Mouse (Mus musculus) bone marrow macrophage, adult 2 months (primary cell): ENCODE results near the gene Coa7. TPM values are rescaled to one million over a fixed set of nuclear protein-coding genes. Genes with fewer than 3 reads are reported as not detected.

ENCODE experiments used
- H3K27ac ChIP-seq: 2 replicates; pipeline ENCODE4 v1.5.1; 2012; ENCODE audit warnings: low read depth, low read length; ENCODE audit not compliant: insufficient read depth
- H3K4me1 ChIP-seq: 2 replicates; pipeline ENCODE4 v1.6.1; 2012; ENCODE audit warnings: low read length; ENCODE audit not compliant: control insufficient read depth, insufficient read depth
- H3K4me3 ChIP-seq: 2 replicates; pipeline ENCODE4 v1.5.1; 2012; ENCODE audit warnings: mild to moderate bottlenecking, low read length, moderate library complexity; ENCODE audit not compliant: insufficient read depth
- CTCF ChIP-seq: IDR thresholded peaks from 2 replicates; pipeline ENCODE4 v1.5.1; 2012; ENCODE audit warnings: low read depth, mild to moderate bottlenecking, low read length, moderate library complexity
- POLR2A ChIP-seq: IDR thresholded peaks from 2 replicates; pipeline ENCODE4 v1.6.1; 2012; ENCODE audit warnings: mild to moderate bottlenecking, low read depth, low read length, borderline replicate concordance
- polyA plus RNA-seq: library from polyadenylated mRNA; stranded (reverse); fragments of >200 nt; gene quantifications from 2 replicates; pipeline ENCODE4 v1.2.4, GENCODE M21; 2012; ENCODE audit not compliant: missing spikeins, insufficient read depth, insufficient read length

The Coa7 gene
- polyA plus RNA-seq, 1 experiment: 7.9 TPM

DNA sequence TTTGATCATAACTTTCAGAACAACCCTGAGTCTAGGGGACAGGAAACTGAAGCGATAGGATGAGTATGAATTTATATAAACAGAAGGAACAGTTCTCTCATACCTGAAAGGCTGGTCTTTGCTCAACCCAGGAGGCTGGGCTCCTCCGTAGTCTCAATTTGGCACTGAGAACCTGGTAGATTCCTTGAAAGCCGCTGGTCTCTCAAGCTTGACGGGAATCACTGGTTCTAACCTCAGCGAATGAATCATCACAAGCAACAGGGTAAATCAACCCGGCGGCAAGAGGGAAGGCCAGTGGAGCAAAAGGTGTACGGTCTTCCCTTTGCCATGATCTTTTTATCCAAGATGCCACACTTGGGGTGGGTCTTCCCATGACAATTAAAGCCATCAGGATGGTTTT is 29.5 kb downstream of the Coa7 start:
- TF ChIP-seq POLR2A: no peak
- no peak for TF ChIP-seq CTCF
- Histone ChIP-seq H3K4me3 (no peak overlapping the region), H3K27ac (no peak overlapping the region), H3K4me1 (no peaks in the 10 kb centered on the region)

- no peaks in the 10 kb centered on the region for H3K4me1 ChIP-seq
- no peak for TF ChIP-seq POLR2A
- TF ChIP-seq CTCF: no peak
- H3K4me3 ChIP-seq: no peak overlapping the region
- no peak overlapping the region for H3K27ac ChIP-seq
Observed at GRCm38 (mm10) chr4:108358498-108358897, 30.6 kb downstream of the Coa7 start.

DNA sequence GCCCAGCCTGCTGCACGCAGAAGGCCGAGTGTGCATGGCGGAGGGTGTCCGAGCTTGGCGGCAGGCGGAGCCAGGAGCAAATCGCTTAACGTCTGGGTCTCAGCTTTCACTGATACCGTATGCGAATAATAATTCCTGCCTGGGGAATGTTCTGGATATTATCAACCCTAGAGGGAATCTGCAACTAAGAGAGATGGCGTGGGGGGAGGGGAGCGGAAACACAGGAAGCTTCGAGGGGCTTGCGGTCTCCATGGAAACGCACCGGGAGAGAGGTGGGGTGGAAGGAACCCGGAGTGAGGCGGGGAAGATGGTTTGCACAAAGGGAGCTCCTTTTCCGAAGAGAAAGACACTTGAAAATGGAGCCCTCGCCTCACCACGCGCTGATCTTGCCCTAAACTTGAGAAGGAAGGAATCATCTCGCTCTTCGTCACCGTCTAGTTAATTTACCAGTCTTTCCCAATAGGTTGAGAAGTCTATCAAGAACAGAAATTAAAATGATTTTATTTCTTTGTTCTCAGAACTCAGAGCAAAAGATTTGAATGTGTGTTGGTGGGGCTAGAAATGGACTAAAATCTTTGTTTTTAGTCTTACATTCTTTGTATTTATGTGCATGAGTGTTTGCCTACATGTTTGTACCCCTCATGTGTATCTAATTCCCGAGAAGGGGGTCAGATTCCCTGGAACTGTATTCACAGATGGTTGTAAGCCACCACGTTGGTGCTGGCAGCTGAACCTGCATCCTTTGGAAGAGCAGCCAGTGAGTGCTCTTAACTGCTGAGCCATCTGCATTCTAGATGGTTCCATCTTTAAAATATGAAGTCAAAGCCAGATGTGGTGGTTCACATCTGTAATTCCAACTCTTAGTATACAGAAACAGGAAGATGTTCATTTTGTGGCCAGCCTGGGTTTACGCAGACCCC is 32.5 kb downstream of the Coa7 start:
- TF ChIP-seq CTCF: no peak
- TF ChIP-seq POLR2A: no peak
- H3K27ac ChIP-seq: no peak overlapping the region
- H3K4me1 ChIP-seq: no peaks in the 10 kb centered on the region
- H3K4me3 ChIP-seq: no peak overlapping the region

DNA sequence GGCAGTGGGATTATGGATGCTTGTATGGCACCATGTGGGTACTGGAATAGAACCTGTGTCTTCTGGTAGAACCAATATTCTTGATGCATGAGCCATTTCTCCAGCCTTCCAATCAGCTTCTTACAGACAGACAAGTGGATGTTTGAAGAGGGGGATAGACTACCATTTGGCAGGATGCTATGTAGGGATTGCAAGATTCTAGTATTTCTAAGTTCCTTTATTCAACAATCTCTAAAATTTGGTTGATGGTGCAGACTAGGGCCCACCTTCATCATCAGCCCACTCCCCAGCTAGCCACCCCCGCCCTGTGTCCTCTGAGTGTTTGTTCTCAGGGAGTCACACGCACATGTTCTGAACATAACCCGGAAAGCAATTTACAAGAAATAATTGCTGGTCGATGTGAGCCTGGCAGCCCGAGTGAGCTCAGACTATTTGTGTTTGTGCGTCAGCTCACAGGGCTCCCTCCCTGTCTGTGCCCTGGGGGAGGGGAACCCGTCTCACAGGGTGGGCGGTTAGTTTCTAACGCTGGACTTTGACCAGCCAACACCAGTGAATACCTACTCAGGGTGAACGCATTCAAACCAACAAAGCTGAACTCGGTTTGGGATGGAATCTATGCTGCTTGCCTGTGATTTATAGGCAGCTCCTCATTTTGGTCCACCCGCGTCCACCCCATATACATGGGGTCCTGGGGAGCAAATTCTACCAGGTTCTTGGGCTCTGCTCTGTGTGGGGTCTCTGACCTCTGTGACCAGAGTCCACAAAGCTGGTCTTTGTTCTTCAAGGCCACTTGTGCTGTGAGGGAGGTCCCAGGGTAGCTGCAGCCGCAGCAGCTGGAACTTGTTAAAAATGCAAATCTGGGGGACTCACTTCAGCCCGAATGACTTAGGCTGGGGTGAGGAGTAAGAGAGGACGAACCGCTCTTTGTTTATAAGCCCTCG is 34.7 kb downstream of the Coa7 start:
- H3K4me1 ChIP-seq: no peaks in the 10 kb centered on the region
- TF ChIP-seq CTCF (no peak), POLR2A (no peak)
- H3K4me3 ChIP-seq: no peak overlapping the region
- H3K27ac ChIP-seq: no peak overlapping the region

- no peak for TF ChIP-seq POLR2A
- TF ChIP-seq CTCF: no peak
- H3K4me1 ChIP-seq: peaks cover 2% of the 10 kb centered on the region; the same call in 1 of the 2 replicates
- H3K4me3 ChIP-seq: no peak overlapping the region
- H3K27ac ChIP-seq: no peak overlapping the region
Observed at GRCm38 (mm10) chr4:108363355-108364110, 35.6 kb downstream of the Coa7 start.

DNA sequence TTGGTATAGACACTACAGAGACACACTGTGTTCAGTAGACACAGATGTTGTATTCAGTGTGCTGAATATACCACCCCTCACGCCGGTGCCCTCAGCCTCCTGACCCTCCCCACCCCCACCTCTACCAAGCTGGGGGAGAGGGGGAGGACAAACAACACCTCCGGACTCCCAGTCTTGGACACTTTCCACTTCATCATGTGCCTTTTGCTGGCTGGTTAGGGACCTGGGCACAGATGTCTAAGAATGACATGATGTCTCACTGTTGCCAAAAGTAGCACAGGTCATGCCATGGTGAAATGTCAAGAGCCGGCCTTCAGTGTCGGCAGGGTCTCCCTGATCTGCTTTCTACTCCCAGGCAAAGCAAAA is 36.2 kb downstream of the Coa7 start:
- Histone ChIP-seq H3K27ac (no peak overlapping the region), H3K4me3 (no peak overlapping the region), H3K4me1 (peaks cover 5% of the 10 kb centered on the region)
- TF ChIP-seq POLR2A (no peak), CTCF (no peak)

DNA sequence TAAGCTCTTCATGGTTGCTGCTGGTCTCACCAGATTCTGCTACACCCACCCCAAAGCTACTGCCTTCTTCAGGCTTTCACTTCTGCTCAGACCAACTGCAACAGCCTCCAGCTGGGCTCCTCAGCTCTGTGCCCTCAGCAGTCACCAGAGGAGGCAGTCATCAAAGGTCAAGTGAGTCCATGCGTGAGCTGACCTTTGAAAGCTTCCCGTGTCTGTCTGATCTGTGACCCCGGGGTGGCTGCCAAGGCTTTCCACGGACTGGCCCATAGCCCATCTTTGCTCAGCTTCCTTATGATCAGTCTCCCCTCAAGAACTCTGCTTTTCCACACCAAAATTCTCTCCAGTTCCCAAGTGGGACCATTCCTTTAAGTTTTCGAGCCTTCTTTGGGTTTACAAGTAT is 41.3 kb downstream of the Coa7 start:
- Histone ChIP-seq H3K27ac (peak overlapping the region; percentile 77), H3K4me3 (no peak overlapping the region; the same call in 1 of the 2 replicates), H3K4me1 (peaks cover 18% of the 10 kb centered on the region)
- TF ChIP-seq POLR2A (no peak), CTCF (no peak)

- H3K27ac ChIP-seq: no peak overlapping the region
- no peak for TF ChIP-seq CTCF
- TF ChIP-seq POLR2A: no peak
- peaks cover 18% of the 10 kb centered on the region for H3K4me1 ChIP-seq
- no peak overlapping the region for H3K4me3 ChIP-seq
Observed at GRCm38 (mm10) chr4:108370409-108370808, 42.5 kb downstream of the Coa7 start.

- Histone ChIP-seq H3K4me1 (peaks cover 18% of the 10 kb centered on the region), H3K4me3 (no peak overlapping the region), H3K27ac (no peak overlapping the region)
- TF ChIP-seq POLR2A (no peak), CTCF (no peak)
Observed at GRCm38 (mm10) chr4:108371421-108371820, 43.5 kb downstream of the Coa7 start.
